Mouse (Mus musculus) hindbrain, postnatal 0 days (tissue): Measurements from ENCODE around the gene Eps8l3. TPM values are rescaled to one million over a fixed set of nuclear protein-coding genes. Genes with fewer than 3 reads are reported as not detected.

Source experiments
- ATAC-seq: fragments of 200-750 bp; cut with Nextera tagmentation; 2 replicates; pipeline ENCODE4 v1.8.0; 2017; ENCODE audit warnings: mild to moderate bottlenecking, moderate TSS enrichment, moderate library complexity
- DNase-seq: peaks from one replicate; pipeline ENCODE4 v3.0.0-alpha.2; 2015; ENCODE audit warnings: low spot score
- H3K27ac ChIP-seq: fragments of 300-500 bp; sonication (generic); 2 replicates; pipeline ENCODE4 v1.5.1; 2014; ENCODE audit warnings: mild to moderate bottlenecking
- H3K27me3 ChIP-seq: fragments of 300-500 bp; sonication (generic); 2 replicates; pipeline ENCODE4 v1.6.1; 2014; ENCODE audit warnings: low read length, mixed read lengths; ENCODE audit not compliant: insufficient read depth
- H3K36me3 ChIP-seq: fragments of 300-500 bp; sonication (generic); 2 replicates; pipeline ENCODE4 v1.6.1; 2014; ENCODE audit warnings: low read length, mixed read lengths; ENCODE audit not compliant: insufficient read depth
- H3K4me1 ChIP-seq: fragments of 300-500 bp; sonication (generic); 2 replicates; pipeline ENCODE4 v1.6.1; 2014; ENCODE audit warnings: antibody characterized with exemption, low read length, mixed read lengths; ENCODE audit not compliant: insufficient read depth
- H3K4me2 ChIP-seq: fragments of 300-500 bp; sonication (generic); 2 replicates; pipeline ENCODE4 v1.6.1; 2014; ENCODE audit warnings: low read depth, mild to moderate bottlenecking, low read length, moderate library complexity, mixed read lengths
- H3K4me3 ChIP-seq: fragments of 300-500 bp; sonication (generic); 2 replicates; pipeline ENCODE4 v1.5.1; 2014; ENCODE audit warnings: low read length
- H3K9ac ChIP-seq: fragments of 300-500 bp; sonication (generic); replicated peaks from 2 replicates; pipeline ENCODE4 v1.6.1; 2014; ENCODE audit warnings: mild to moderate bottlenecking, low read length, moderate library complexity, mixed read lengths
- H3K9me3 ChIP-seq: fragments of 300-500 bp; sonication (generic); 2 replicates; pipeline ENCODE4 v1.6.1; 2016; ENCODE audit warnings: low read length, mixed read lengths
- CTCF ChIP-seq: IDR thresholded peaks from 2 replicates; pipeline ENCODE4 v1.5.1; 2016; ENCODE audit warnings: antibody characterized with exemption, control low read depth, low read depth
- WGBS: fragments of 180-500 bp; shearing (Covaris S2); extraction: QIAGEN DNeasy Blood & Tissue Kit; methylation state at CpG from one replicate; pipeline ENCODE4 v1.1.7; 2014; 5-methylcytosine and 5-hydroxymethylcytosine counted together
- polyA plus RNA-seq: library from polyadenylated mRNA; unstranded; fragments of >200 nt; fragmentation: Nextera tagmentation; extraction: Ambion mirVana; gene quantifications from 2 replicates; pipeline ENCODE4 v1.2.1, GENCODE M21; 2015
- total RNA-seq: library from RNA; depleted of rRNA; stranded (reverse); fragments of >200 nt; gene quantifications from 2 replicates; pipeline ENCODE4 v1.2.3, GENCODE M21; 2014

Gene Eps8l3
- total and polyA plus RNA-seq, 2 experiments from 2014 or later = not detected

DNA sequence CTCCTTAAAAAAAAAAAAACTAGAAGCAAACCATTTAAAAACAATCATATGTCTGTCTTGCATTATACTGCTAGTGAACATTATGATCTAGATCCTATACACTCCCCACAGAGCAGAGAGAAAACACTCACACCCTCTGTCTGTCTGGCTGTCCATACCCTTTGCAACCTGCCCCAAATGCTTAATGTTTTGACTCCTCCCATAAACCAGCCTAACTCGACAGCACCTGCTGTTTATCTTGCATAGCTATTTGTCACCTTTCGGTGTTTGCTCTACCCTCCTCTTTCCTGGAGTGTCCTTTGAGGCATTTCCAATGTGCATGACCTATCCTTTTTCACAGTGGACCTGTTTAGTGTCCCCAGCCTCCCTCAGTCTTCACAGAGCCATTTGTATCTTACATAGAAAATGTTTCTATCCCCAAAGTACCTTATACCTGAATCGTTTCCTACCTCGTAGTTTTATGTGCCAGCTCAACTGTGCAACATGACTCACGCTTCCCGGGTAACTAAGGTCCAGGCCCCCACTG, 18.2 kb downstream of the Eps8l3 start:
- H3K36me3 ChIP-seq = peaks cover 10% of the 10 kb centered on the region
- peak overlapping the region; percentile 98 for H3K4me2 ChIP-seq
- ATAC-seq (no peak; the same call in 1 of the 2 replicates), DNase-seq (no peak)
- 10% methylated on average over 6 of the region's 6 CpGs for WGBS
- no peak for TF ChIP-seq CTCF
- peaks cover 13% of the 10 kb centered on the region for H3K4me1 ChIP-seq
- H3K27me3 ChIP-seq = no peaks in the 10 kb centered on the region
- peak overlapping the region; percentile 90 for H3K9ac ChIP-seq
- H3K4me3 ChIP-seq = peak overlapping the region; percentile 77
- no peaks in the 10 kb centered on the region for H3K9me3 ChIP-seq
- H3K27ac ChIP-seq = peak overlapping the region; percentile 91; the same call in 1 of the 2 replicates

DNA sequence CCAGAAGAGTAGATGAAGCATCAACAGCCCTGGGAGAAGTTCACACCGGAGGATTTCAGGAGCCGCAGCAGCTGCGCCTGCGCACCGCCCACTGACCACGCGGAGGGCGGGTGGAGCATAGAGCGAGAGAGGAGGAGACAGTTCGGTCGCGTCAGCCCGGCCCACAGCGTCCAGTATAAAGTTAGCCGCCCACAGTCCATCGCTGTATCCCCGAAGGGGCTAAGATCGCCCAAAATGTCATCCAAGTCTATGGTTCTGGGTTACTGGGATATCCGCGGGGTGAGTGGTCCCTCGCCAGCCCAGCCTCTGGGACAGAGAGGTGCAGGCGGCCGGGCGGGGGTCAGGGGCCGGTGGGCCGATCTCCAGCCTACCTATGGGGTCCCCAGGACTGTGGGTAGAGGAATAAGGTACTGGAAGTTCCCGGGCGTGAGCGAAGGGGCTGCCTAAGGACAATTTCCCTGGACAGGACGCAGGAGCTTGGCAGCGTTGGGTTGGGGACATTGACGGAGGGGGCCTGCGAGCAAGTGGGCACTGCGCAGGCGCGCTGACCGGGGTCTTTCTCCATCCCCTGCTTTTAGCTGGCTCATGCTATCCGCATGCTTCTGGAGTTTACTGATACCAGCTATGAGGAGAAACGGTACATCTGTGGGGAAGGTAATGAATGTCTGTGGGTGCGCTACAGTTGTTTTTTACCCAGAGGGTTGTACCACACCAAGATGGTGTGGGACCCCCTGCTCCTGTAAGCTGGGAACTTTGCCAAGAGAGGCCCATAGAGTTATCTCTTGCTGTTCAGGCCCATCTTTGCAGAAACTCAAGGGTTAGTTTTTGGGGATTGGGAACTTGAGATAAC, 18.9 kb downstream of the Eps8l3 start, which contains the start of gene Gstm5:
Gene Gstm5 (plus strand): TSS at position 102 of the 850 bp plus-strand sequence.
- Histone ChIP-seq H3K27ac (peak within 1 kb of the TSS; percentile 91), H3K27me3 (no peaks in the 10 kb centered on the region), H3K36me3 (peaks cover 10% of the 10 kb centered on the region), H3K4me2 (peak within 1 kb of the TSS; percentile 98), H3K9me3 (no peaks in the 10 kb centered on the region), H3K4me1 (peaks cover 13% of the 10 kb centered on the region), H3K4me3 (peak within 1 kb of the TSS; percentile 77), H3K9ac (peak within 1 kb of the TSS; percentile 90)
- TF ChIP-seq CTCF = no peak
- 5% methylated on average over 40 of the region's 40 CpGs for WGBS
- DNase-seq = peak; percentile 93
- ATAC-seq = peak; percentile 96

DNA sequence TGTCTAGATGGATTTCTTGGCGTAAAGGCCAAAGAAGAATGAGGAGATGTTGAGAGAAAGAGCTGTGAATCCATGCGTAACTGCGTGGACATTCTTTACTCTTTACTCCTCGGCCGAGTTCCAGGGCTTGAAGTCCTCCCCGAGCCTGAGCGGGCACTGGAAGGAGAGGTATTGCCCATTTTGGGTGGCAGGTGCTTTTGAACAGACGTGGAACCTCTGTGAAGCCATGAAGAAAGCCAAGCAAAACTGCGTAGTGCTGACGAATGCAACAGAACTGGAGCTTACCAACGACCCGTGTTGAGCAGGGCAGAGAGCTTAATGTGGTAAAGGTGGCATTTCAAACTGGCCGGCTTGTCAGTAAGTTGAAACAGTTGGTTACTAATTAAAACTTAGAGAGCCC, 21.7 kb downstream of the Eps8l3 start:
- Histone ChIP-seq H3K4me2 (no peak overlapping the region), H3K9me3 (no peaks in the 10 kb centered on the region), H3K27me3 (no peaks in the 10 kb centered on the region), H3K4me3 (no peak overlapping the region), H3K27ac (no peak overlapping the region), H3K4me1 (peaks cover 13% of the 10 kb centered on the region), H3K9ac (no peak overlapping the region), H3K36me3 (no peaks in the 10 kb centered on the region; the same call in 1 of the 2 replicates)
- TF ChIP-seq CTCF = no peak
- 90% methylated on average over 13 of the region's 13 CpGs for WGBS
- no peak for ATAC-seq
- DNase-seq = no peak

DNA sequence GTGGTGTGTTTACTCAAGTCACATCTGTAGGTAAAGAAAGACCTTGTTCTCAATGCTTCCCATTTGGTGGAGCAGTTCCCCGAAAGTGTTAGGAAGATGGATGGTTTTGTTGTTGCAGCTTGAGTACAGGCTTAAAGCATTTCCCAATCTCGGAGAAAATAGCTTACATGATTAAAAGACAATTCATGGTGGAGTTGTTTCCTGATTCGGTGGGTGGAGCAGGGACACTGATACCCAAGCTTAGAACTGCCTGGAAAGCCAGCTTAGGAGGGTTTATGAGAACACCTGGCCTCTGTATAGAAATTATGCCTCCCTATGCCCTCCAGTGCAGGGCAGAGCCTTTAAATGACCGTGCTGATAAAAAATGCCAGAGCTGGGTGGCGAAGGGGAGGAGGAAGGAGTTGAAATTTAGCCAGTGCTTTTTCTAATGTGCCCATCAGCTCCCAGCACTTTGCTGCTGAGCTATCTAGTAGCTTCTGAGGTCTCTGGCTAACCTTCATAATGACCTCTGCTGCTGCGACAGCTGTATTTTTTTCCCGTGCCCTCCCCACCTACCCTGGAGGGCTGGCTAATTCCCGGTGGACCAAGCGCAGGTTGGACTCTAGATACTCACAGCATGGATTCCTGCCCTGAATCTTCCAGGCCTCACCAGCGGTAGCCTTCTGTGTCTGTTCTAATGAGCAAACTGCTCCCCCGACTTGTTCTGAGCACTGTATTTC, 24.1 kb downstream of the Eps8l3 start:
- H3K27me3 ChIP-seq = no peaks in the 10 kb centered on the region
- no peak overlapping the region for H3K4me2 ChIP-seq
- no peak for TF ChIP-seq CTCF
- H3K9me3 ChIP-seq = no peaks in the 10 kb centered on the region
- no peak for ATAC-seq
- H3K9ac ChIP-seq = no peak overlapping the region
- no peak for DNase-seq
- no peak overlapping the region for H3K4me3 ChIP-seq
- WGBS = 64% methylated on average over 11 of the region's 11 CpGs
- no peak overlapping the region for H3K27ac ChIP-seq
- peaks cover 6% of the 10 kb centered on the region for H3K4me1 ChIP-seq
- no peaks in the 10 kb centered on the region; the same call in 1 of the 2 replicates for H3K36me3 ChIP-seq

DNA sequence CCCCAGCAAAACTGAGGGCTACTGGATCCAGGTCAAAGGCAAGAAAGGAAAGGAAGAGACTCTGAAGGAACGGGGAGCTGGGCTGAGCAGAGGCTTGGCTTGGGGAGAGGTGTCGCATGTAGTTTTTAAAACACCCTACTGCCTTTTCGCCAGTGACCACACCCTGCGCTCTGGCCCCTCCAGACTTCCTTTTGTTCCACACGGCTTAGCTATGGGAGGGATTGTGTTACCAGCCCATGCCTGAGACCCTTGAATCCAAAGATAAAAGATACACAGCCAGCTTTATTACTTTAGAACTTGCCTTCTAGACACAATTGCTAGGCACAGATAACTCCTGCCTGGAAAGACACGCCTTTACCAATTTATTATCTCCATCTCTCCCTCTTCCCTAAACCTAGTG, 28.9 kb downstream of the Eps8l3 start:
- Histone ChIP-seq H3K36me3 (no peaks in the 10 kb centered on the region), H3K4me2 (no peak overlapping the region), H3K27ac (no peak overlapping the region), H3K27me3 (no peaks in the 10 kb centered on the region), H3K4me1 (no peaks in the 10 kb centered on the region), H3K9ac (no peak overlapping the region), H3K4me3 (no peak overlapping the region), H3K9me3 (no peaks in the 10 kb centered on the region)
- TF ChIP-seq CTCF = no peak
- ATAC-seq = no peak
- no peak for DNase-seq
- WGBS = 63% methylated on average over 6 of the region's 6 CpGs

DNA sequence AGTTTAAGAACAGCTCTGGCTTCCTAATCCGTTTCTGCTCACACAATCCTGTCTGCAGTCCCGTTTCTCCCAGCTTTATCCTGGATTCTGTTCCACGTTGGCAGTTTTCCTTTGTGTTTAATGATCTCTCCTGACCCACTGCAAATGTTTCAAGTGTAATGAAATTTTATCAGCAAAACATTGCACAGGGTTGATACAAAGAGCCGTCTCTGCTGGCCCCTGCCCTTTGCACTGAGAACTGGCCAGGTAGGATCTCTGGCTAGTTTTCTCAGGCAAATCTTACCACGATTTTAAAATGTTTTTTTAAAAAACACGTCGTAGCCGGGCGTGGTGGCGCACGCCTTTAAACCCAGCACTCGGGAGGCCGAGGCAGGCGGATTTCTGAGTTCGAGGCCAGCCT, 39.6 kb downstream of the Eps8l3 start:
- DNase-seq (no peak), ATAC-seq (no peak)
- H3K36me3 ChIP-seq = no peaks in the 10 kb centered on the region
- no peaks in the 10 kb centered on the region for H3K9me3 ChIP-seq
- H3K27me3 ChIP-seq = no peaks in the 10 kb centered on the region
- H3K9ac ChIP-seq = no peak overlapping the region
- H3K27ac ChIP-seq = no peak overlapping the region
- H3K4me2 ChIP-seq = no peak overlapping the region
- no peak overlapping the region for H3K4me3 ChIP-seq
- no peak for TF ChIP-seq CTCF
- WGBS = 84% methylated on average over 15 of the region's 15 CpGs
- no peaks in the 10 kb centered on the region for H3K4me1 ChIP-seq
